Mouse (Mus musculus): ENCODE data around the gene Tesk2. TPM values are rescaled to one million over a fixed set of nuclear protein-coding genes. Genes with fewer than 3 reads are reported as not detected.

The Tesk2 gene
- polyA plus RNA-seq, 1 experiment, result 21.9 TPM

DNA sequence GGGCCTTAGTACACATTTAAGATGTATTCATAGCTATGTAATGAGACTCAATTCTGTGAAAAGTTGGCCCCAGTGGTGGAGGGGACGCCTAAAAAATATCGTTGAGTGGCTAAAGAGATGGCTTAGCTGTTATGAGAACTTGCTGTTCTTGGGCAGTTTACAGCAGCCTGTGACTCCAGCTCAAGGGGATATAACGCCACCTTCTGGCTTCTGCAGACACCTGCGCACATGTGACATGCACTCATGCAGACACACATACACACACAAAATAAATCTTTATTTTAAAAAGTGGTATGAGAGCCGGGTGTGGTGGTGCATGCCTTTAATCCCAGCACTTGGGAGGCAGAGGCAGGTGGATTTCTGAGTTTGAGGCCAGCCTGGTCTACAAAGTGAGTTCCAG is 55.6 kb downstream of the Tesk2 start:
- no peaks in the 10 kb centered on the region; the same call in 1 of the 2 replicates for H3K27me3 ChIP-seq (ENCODE audit: control insufficient read depth, insufficient read depth, low read length, poor library complexity, severe bottlenecking)
- H3K9me3 ChIP-seq (replicated peaks; ENCODE audit: control insufficient read depth, insufficient read depth, low read length, poor library complexity, severe bottlenecking), result no peaks in the 10 kb centered on the region
- no peak overlapping the region for H3K27ac ChIP-seq (ENCODE audit: insufficient read depth, low read length)
- no peak overlapping the region for H3K4me3 ChIP-seq (ENCODE audit: low read depth, low read length)
- H3K36me3 ChIP-seq (ENCODE audit: control insufficient read depth, insufficient read depth, low read length, poor library complexity, severe bottlenecking), result 0 out of 2 replicates have a peak, but pooled peaks cover 2% of the 10 kb centered on the region
- TF ChIP-seq POLR2A (IDR thresholded peaks at IDR 0.05; ENCODE audit: insufficient read depth, low read length), result no peak
- TF ChIP-seq CTCF (IDR thresholded peaks at IDR 0.05; ENCODE audit: low read depth, low read length), result peak; percentile 22
- H3K4me1 ChIP-seq (ENCODE audit: control insufficient read depth, insufficient read depth, low read length), result peaks cover 8% of the 10 kb centered on the region
- H3K9ac ChIP-seq (ENCODE audit: low read depth, poor library complexity, severe bottlenecking), result no peak overlapping the region

DNA sequence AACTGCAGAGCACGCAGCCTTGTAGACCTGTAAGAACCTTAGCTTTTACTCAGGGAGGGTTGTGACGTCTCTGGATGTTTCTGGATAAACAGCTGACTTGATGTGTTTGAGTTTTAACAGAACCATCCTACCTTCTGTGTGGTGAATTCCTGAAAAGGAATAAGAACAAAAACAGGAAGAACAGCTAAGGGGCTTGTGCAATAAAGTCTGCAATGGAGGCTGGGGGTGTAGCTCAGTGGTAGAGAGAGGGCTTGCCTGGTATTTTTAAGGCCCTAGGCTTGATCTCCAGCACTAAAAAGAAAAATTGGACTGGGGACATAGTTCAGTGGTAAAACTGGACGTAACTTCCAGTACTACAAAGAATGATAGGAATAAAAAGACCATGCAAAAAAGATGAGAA is 56.3 kb downstream of the Tesk2 start:
- H3K36me3 ChIP-seq (ENCODE audit: control insufficient read depth, insufficient read depth, low read length, poor library complexity, severe bottlenecking), result no peaks in the 10 kb centered on the region
- H3K27ac ChIP-seq (ENCODE audit: insufficient read depth, low read length), result no peak overlapping the region
- H3K9me3 ChIP-seq (replicated peaks; ENCODE audit: control insufficient read depth, insufficient read depth, low read length, poor library complexity, severe bottlenecking), result no peaks in the 10 kb centered on the region
- H3K27me3 ChIP-seq (ENCODE audit: control insufficient read depth, insufficient read depth, low read length, poor library complexity, severe bottlenecking), result no peaks in the 10 kb centered on the region; the same call in 1 of the 2 replicates
- TF ChIP-seq CTCF (IDR thresholded peaks at IDR 0.05; ENCODE audit: low read depth, low read length) (no peak), POLR2A (IDR thresholded peaks at IDR 0.05; ENCODE audit: insufficient read depth, low read length) (no peak), EP300 (IDR thresholded peaks at IDR 0.05; ENCODE audit: insufficient read depth, low read depth, low read length) (no peak)
- H3K4me3 ChIP-seq (ENCODE audit: low read depth, low read length), result no peak overlapping the region
- peaks cover 10% of the 10 kb centered on the region for H3K4me1 ChIP-seq (ENCODE audit: control insufficient read depth, insufficient read depth, low read length)
- no peak overlapping the region for H3K9ac ChIP-seq (ENCODE audit: low read depth, poor library complexity, severe bottlenecking)

DNA sequence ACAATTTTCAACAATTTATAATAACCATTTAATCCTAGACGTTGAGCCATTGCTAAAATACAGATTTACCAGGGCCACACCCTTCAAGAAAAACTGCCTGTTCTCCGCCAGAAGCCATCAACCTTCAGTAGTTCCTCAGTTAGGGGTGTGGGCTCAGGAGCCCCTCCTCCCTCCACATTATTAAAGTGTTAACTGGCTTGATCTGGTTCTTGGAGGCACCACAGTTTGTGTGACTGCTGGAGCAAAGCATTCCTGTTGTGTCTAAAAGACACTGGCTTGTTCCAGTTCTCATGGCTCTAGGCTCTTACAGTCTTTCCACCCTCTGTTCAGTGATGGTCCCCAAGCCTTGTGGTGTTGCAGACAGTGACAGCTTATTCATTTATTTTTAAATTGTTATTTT is 59.8 kb downstream of the Tesk2 start:
- H3K27ac ChIP-seq (ENCODE audit: insufficient read depth, low read length), result peak overlapping the region; percentile 26; the same call in 1 of the 2 replicates
- H3K4me3 ChIP-seq (ENCODE audit: low read depth, low read length), result no peak overlapping the region
- no peaks in the 10 kb centered on the region; the same call in 1 of the 2 replicates for H3K27me3 ChIP-seq (ENCODE audit: control insufficient read depth, insufficient read depth, low read length, poor library complexity, severe bottlenecking)
- no peaks in the 10 kb centered on the region for H3K9me3 ChIP-seq (replicated peaks; ENCODE audit: control insufficient read depth, insufficient read depth, low read length, poor library complexity, severe bottlenecking)
- TF ChIP-seq POLR2A (IDR thresholded peaks at IDR 0.05; ENCODE audit: insufficient read depth, low read length) (no peak), EP300 (IDR thresholded peaks at IDR 0.05; ENCODE audit: insufficient read depth, low read depth, low read length) (peak; percentile 72)
- no peaks in the 10 kb centered on the region for H3K36me3 ChIP-seq (ENCODE audit: control insufficient read depth, insufficient read depth, low read length, poor library complexity, severe bottlenecking)
- H3K4me1 ChIP-seq (ENCODE audit: control insufficient read depth, insufficient read depth, low read length), result peaks cover 7% of the 10 kb centered on the region
- no peak overlapping the region for H3K9ac ChIP-seq (ENCODE audit: low read depth, poor library complexity, severe bottlenecking)

DNA sequence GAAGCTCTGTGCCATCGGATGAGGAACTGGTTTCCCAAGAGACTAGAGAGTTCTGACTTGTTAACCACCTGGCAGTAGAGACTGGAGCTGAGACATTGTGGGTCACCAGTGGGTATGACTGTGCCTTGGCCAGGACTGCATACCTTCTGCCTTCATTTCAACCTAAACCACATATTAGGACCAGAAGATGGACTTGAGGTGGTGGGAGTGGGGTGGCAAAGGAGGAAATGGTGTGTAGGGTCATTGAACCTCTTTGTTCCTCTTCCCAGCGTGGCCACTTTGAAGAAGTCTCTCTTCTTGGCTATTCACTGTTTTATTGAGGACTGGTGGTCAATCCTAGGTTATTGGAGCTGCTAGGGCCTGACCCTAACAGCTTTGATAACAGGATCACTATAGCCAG is 60.6 kb downstream of the Tesk2 start:
- Histone ChIP-seq H3K27ac (ENCODE audit: insufficient read depth, low read length) (peak overlapping the region; percentile 86), H3K9me3 (replicated peaks; ENCODE audit: control insufficient read depth, insufficient read depth, low read length, poor library complexity, severe bottlenecking) (no peaks in the 10 kb centered on the region)

DNA sequence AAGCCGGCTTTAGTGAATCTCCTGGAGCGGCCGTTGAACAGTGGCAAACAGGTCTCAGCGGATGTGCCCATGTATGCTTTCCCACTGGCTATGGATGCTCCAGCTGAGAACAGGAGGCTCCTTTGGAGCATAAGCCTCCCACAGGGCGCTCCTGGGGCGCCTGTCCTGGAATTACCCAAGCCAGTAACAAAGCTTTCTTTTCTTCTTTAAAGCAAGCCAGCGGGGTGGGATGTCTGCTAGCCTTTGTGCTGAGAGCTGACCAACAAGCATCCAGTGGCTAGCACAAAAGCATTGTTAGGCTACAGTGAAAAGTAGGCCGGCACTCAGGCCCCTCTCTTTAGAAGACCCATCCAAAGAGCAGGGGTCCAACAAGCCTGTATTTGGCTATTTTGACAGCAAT is 61.4 kb downstream of the Tesk2 start:
- no peak overlapping the region for H3K4me3 ChIP-seq (ENCODE audit: low read depth, low read length)
- H3K9me3 ChIP-seq (replicated peaks; ENCODE audit: control insufficient read depth, insufficient read depth, low read length, poor library complexity, severe bottlenecking), result no peaks in the 10 kb centered on the region
- peaks cover 7% of the 10 kb centered on the region for H3K4me1 ChIP-seq (ENCODE audit: control insufficient read depth, insufficient read depth, low read length)
- TF ChIP-seq CTCF (IDR thresholded peaks at IDR 0.05; ENCODE audit: low read depth, low read length) (no peak), EP300 (IDR thresholded peaks at IDR 0.05; ENCODE audit: insufficient read depth, low read depth, low read length) (peak; percentile 79)
- no peak overlapping the region for H3K9ac ChIP-seq (ENCODE audit: low read depth, poor library complexity, severe bottlenecking)
- H3K36me3 ChIP-seq (ENCODE audit: control insufficient read depth, insufficient read depth, low read length, poor library complexity, severe bottlenecking), result no peaks in the 10 kb centered on the region
- H3K27me3 ChIP-seq (ENCODE audit: control insufficient read depth, insufficient read depth, low read length, poor library complexity, severe bottlenecking), result no peaks in the 10 kb centered on the region
- H3K27ac ChIP-seq (ENCODE audit: insufficient read depth, low read length), result peak overlapping the region; percentile 95

More for the DNA sequence above, 60.6 kb downstream of the Tesk2 start:
- no peak overlapping the region for H3K9ac ChIP-seq (ENCODE audit: low read depth, poor library complexity, severe bottlenecking)
- peaks cover 7% of the 10 kb centered on the region for H3K4me1 ChIP-seq (ENCODE audit: control insufficient read depth, insufficient read depth, low read length)
- TF ChIP-seq POLR2A (IDR thresholded peaks at IDR 0.05; ENCODE audit: insufficient read depth, low read length) (no peak), EP300 (IDR thresholded peaks at IDR 0.05; ENCODE audit: insufficient read depth, low read depth, low read length) (no peak), CTCF (IDR thresholded peaks at IDR 0.05; ENCODE audit: low read depth, low read length) (no peak)
- no peaks in the 10 kb centered on the region; the same call in 1 of the 2 replicates for H3K27me3 ChIP-seq (ENCODE audit: control insufficient read depth, insufficient read depth, low read length, poor library complexity, severe bottlenecking)
- no peaks in the 10 kb centered on the region for H3K36me3 ChIP-seq (ENCODE audit: control insufficient read depth, insufficient read depth, low read length, poor library complexity, severe bottlenecking)
- H3K4me3 ChIP-seq (ENCODE audit: low read depth, low read length), result no peak overlapping the region

DNA sequence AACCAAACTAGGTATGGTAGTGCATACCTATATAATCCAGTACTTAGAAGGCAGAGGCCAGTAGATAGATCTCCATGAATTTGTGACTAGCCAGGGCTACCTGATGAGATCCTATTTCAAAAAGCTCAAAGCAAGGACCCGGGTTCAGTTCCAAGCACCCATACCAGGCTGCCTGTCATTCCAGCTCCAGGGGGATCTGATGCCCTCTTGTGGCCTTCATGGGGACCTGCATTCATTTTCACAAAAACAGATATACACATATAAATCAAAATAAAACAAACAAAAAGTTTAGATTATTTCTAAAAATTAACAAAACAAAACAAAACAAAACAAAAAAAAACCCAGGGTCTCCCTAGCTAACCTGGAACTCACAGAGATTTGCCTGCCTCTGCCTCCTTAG is 65.8 kb downstream of the Tesk2 start:
- TF ChIP-seq POLR2A (IDR thresholded peaks at IDR 0.05; ENCODE audit: insufficient read depth, low read length) (no peak), CTCF (IDR thresholded peaks at IDR 0.05; ENCODE audit: low read depth, low read length) (peak; percentile 48), EP300 (IDR thresholded peaks at IDR 0.05; ENCODE audit: insufficient read depth, low read depth, low read length) (no peak)
- no peak overlapping the region for H3K27ac ChIP-seq (ENCODE audit: insufficient read depth, low read length)
- no peaks in the 10 kb centered on the region for H3K4me1 ChIP-seq (ENCODE audit: control insufficient read depth, insufficient read depth, low read length)
- H3K27me3 ChIP-seq (ENCODE audit: control insufficient read depth, insufficient read depth, low read length, poor library complexity, severe bottlenecking), result no peaks in the 10 kb centered on the region
- no peak overlapping the region for H3K9ac ChIP-seq (ENCODE audit: low read depth, poor library complexity, severe bottlenecking)
- H3K36me3 ChIP-seq (ENCODE audit: control insufficient read depth, insufficient read depth, low read length, poor library complexity, severe bottlenecking), result no peaks in the 10 kb centered on the region
- no peak overlapping the region for H3K4me3 ChIP-seq (ENCODE audit: low read depth, low read length)
- H3K9me3 ChIP-seq (replicated peaks; ENCODE audit: control insufficient read depth, insufficient read depth, low read length, poor library complexity, severe bottlenecking), result no peaks in the 10 kb centered on the region
